Mouse (Mus musculus) ES-Bruce4 (cell line): ENCODE results near the gene 4930519P11Rik.

ENCODE experiments used
- CTCF ChIP-seq: IDR thresholded peaks from one replicate; pipeline ENCODE4 v1.8.1; 2011; ENCODE audit warnings: low read depth, low read length
- EP300 ChIP-seq: IDR thresholded peaks from 2 replicates; pipeline ENCODE4 v1.6.1; 2011; ENCODE audit warnings: low read depth, low read length; ENCODE audit not compliant: insufficient read depth
- POLR2A ChIP-seq: IDR thresholded peaks from one replicate; pipeline ENCODE4 v1.8.1; 2011; ENCODE audit warnings: low read length; ENCODE audit not compliant: insufficient read depth

DNA sequence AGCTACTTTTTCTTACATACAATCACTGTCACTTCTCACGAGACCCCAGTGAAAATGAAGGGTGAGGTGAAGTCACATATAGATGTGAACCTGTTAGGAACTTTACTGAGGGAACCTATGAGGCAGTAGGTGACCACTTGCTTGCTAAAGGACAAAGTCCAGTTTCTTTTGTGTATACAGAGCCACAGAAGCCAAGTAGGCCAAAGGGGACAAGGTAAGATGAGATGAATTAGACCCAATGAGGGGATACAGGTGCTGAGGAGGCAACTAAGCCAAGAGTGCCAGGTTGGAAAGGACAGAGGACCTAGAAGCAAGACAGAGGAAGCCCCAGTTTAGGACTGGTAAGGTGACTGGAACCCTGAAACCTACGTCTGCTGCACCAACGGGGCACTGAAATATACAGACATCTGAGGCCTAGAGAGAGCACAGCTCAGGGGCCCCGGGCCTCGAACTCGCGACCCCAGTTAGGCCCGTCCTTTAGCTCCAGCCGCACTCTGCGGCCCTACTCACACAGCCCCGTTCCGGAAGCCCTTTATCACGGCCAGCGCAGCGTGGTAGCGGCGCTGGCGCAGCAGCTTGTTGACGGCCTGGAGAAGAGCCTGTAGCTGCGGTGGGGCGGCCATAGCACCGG is 10.1 kb downstream of the 4930519P11Rik start:
- TF ChIP-seq EP300 (no peak), CTCF (no peak), POLR2A (no peak)
